Mouse (Mus musculus) thymus, postnatal 14 days (tissue): ENCODE data around the gene Gfap.

Experiments
- DNase-seq: peaks from one replicate; pipeline ENCODE4 v3.0.0; 2021

Gene Gfap

DNA sequence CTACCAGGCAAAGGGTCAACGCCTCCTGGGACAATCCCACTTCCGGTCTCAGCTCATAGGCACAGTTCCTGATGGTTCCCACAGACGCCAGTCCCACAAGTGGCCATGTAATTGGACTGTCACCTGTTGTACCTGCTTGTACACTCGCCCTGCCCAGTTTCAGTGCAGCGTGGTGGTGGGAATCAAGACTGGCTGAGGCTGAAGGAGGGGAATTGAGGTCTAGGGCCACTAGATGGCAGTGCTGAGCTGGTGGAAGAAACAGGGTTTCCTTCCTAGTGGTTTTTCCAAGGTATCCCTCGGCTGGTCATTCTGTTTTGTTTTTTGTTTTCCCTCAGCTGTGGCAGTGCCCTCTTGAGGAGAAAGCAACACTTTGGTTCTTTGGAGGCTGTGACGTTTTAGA is at the start of gene Gfap:
Gfap (minus strand) TSS at position 150 of the 400 bp plus-strand sequence.
- peak; percentile 63 for DNase-seq

DNA sequence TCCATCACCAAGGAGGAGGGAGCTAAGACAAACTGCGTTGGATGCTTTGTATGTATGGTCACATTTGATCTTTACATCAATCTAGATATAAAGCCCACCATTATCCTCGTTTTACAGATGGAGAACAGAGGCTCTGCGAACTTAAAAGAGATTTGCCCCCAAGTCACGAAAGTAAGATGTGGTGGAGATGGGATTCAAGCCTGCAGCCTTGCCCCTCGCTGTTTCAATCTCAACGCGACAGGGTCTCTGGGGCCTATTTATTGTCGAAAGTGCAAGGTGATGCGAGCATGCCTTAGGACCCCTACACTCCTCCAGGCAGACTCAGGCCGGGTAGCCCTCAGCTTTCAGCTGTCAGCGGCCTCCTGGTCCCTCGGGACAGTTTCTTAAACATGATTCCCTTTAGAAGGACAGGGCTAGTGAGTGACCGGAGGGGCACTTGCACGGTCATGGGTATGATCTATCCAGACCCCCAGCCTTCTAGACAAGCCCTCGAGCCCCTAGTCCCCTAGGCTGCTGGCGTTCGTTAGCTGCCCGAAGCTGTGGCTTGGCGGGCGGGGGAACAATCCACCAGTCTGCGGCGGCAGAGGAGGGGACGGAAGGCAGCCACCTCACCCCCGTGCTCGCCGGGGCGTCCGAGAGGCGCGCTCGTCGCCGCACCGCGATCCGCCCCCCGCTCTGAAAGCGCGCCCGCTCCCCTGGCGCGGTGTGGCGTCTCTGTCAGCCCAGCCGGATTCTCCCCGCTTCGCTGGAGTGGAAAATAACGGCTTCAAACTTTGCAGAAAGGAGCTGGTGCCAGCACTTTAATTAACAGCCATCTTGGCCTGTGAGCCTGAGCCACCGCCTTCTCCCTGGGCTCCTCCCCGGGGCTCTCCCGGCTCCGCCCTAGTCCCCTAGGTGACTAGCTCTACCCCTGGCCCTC is 47.6 kb upstream of the Gfap start:
- peak; percentile 26 for DNase-seq

- DNase-seq: peak; percentile 36
These were observed 46.3 kb upstream of the Gfap start for GRCm38 (mm10) chr11:102946992-102947343.

DNA sequence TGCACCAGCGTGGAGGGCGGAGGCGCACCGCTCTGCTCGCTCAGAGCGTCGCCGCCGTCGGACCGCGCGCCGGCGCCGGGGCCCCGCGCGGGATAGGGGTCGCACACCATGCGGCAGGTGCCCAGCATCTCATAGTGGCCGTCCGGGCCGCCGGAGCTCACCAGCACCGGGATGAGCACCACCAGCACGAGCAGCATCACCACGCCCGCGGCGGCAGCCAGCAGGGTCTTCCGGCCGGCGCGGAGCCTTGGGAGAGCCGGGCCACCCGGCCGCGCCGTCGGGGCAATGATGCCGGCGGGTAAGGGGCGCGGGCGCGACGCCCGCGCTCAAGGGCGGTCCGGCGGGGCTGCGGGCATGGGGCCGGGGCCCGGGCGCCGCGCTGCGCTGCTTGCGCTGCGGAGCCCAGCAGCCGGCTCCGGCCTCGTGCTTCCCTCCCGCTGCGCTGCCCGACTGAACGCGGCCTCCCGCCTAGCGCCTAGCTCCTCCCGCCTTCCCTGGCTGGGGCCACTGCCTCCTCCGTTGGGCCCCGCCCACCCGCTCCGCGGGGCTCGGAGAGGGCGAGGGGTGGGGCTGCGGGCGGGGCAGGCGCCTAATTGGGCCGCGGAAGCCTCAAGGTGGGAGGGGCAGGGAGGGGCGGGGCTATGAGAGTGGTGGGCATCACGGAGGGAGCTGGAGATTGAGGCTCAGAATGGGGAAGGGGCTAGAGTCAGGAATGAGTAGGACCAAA is 45.7 kb upstream of the Gfap start, which contains the start of gene C1ql1:
C1ql1 (minus strand) TSS at position 424 of the 727 bp plus-strand sequence.
- DNase-seq: peak; percentile 86

- no peak for DNase-seq
These were observed 44.9 kb upstream of the Gfap start for GRCm38 (mm10) chr11:102945306-102946264.

DNA sequence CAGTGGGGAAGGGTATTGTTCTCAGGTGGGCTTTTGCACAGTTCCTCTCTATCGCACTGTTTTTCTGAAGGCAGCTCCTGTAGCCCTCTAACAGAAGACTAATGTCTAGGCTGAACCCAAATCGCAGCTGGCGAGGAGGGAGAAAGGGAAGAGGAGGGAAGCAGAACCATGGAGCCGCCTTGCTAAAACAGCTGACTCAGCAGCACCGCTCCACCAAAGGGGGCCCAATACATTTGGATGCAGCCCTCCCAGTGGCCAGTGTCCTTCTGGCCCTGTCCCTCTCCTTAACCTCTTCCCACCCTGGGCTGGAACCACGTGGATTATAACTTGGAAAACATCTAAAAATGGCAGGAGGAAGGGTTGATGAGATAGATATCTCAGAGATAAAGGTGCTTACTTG is 40.5 kb upstream of the Gfap start:
- DNase-seq: no peak

GRCm38 (mm10) chr11:102939024-102939675 is 38.4 kb upstream of the Gfap start:
- DNase-seq: no peak

GRCm38 (mm10) chr11:102937529-102938182 is 36.9 kb upstream of the Gfap start:
- no peak for DNase-seq

DNA sequence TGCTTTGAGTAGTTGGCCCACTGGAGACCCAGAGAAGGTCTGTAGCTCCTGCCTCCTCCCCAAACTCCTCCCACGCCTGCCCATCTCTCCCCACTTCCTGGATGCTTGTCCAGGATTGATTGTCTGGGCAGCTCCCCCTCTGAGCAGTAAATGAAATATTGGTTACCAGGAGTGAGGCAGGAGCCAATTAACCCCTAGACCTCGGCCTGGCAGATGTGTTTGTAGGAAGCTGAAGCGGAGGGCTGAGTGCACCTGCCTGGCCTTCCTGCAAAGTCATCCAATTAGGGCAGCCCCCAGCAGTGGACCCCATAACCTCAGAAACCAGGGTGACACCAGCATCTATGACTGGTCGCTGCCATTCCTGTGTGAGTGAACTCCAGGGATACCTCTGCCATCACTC is 35.6 kb upstream of the Gfap start:
- no peak for DNase-seq

DNA sequence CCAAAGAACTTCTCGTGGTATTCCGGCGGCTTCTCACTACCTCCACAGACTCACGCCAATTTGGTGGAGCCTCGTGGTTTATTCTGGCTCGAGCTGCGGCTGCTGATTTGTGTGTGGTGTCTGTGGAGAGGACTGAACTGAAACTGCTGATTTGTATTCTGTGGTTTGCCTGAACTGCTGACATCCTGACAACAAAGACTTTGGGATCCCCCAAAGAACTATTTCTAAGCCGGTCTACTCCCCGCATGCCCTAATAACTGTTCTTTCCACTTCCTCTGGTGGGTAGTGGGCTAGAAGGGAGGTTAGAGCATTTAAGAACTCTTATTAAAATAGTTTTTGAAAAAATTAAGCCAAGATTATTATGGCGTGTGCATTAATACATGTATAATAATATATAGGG is 30.0 kb upstream of the Gfap start:
- no peak for DNase-seq

DNA sequence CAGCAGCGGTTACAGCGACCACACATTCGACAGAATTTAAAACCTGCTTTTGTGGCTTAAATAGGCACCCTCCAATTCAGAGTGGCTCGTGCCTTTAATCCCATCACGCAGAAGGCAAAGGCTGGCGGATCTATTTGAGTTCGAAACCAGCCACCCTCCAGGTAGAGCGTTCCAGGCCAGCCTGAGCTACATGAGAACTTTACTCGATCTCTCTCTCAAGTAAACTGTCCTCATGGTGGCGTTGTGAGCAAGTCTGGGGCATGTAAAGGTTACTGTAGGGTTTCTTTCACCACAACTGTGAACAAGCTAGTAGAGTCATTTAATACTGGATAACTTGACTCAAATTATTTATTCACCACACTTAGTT is 24.6 kb upstream of the Gfap start:
- peak; percentile 61 for DNase-seq

DNA sequence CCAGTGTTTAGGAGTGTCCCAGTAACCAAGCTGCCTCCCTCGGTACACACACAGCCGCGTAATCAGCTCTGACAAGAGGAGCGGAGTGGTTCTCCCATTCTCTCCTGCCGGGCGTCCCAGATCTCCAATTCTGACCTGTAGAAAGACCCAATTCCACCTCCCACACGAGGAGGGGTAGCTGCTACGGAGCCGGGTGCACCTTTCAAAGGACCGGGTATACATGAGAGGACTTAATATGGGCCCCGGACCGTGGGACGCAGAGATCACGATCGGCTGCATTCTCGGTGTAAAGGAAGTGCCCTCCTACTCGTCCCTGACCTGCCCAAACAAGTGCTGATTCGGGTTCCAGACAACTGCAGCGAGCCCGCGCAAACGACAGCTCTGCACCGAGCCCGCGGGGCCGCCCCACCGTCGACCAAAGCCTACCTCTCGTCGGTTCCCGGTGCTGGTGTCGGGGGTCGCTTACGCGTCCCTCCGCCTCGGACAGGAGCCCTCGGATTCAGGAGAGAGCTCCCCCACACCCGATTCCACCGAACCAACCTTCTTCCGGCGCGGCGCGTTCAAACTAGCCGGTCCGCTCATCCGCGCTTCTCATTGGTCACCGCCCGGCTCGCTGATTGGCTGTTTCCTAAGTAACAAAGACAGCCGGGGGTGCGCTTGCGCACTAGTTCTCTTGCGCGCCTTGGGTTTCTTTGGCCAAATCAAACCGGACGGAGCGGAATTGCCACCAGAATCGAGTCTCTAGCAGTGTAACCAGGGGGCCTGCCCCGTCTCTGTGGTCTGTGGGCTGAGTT is 24.0 kb upstream of the Gfap start, which contains the start of gene Kif18b:
Kif18b (minus strand) TSS at position 568 of the 794 bp plus-strand sequence.
- DNase-seq: peak; percentile 94

DNA sequence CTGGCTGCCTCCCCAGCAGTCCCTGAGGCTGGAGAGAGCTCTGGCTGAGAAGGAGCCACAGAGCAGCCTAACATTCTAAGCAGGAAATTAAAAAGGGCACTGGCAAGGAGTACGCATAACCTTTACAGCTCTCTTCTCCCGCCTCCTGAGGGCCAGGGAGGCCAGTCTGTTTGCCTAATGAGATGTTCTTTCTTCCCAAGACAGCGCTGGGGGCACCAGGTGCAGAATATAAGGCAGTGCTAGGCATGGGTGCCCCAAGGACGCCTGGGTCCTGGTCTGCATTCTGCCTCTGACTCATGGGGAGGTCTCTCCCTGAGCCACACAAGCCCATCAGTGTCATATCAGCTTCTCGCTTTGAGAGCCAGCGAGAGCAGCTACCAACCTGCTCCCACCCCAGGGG is 20.8 kb upstream of the Gfap start:
- DNase-seq: no peak

- no peak for DNase-seq
These were observed 17.4 kb upstream of the Gfap start for GRCm38 (mm10) chr11:102918077-102918476.

DNA sequence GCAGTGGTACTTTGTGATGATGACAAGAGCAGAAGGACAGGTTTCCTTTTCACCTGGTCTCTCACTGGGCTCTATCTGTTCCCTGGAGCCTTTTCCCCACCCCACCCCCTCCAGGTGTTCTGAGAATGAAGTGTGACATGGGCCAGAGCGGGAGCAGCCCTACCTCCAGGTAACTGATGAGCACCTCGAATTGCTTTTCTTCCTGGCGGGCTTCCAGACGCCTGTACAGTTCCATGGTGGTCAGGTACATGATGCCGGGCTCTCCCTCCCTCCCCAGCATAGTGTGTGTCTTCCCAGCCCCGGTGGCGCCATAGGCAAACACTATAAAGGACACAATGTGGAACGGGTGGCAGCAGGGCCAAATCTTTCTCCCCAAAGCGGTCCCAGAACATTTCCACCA is 14.7 kb upstream of the Gfap start:
- DNase-seq: no peak

DNA sequence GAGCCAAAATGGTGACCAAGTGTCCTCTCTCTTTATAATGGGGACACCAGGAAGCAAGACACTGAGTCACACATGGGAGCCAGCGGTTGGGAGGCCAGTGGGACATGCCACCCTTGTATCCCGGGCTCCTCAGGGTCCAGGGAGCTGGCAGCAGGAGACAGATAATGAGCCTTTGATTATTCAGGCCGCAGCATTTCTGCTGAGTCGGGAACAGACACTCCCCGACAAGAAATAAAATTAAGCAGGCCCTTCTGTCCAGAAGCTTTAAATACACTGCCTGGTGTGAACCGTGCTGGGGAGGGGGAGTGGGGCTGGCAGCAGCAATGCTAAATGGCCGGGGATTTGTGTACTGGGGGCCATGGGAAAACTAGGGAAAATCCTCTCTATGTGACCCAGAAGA is 10.7 kb upstream of the Gfap start:
- DNase-seq: no peak

DNA sequence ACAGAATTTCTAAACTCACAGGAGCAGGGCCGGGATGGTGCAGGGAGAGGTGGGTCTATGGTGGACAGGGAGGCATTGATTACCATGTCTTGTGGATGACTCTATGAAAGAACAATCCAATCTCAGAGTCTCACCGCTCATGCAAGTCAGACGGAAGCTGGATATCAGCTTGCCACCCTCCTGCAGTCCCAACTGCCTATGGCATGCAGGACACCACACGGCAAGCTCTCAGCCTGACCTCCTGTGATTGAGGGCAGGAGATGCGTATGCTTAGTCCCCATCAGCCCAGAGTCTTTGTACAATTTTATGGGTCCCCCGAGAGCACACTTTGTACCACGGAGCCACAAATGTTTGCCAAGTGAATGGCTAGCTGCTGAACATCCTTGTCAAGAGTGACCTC is 2.9 kb upstream of the Gfap start:
- no peak for DNase-seq

- DNase-seq: no peak
These were observed 1.4 kb upstream of the Gfap start for GRCm38 (mm10) chr11:102902107-102902506.

GRCm38 (mm10) chr11:102901199-102901598 is 487 bp upstream of the Gfap start:
- DNase-seq: no peak

GRCm38 (mm10) chr11:102898408-102898807 is 2.3 kb downstream of the Gfap start:
- no peak for DNase-seq

DNA sequence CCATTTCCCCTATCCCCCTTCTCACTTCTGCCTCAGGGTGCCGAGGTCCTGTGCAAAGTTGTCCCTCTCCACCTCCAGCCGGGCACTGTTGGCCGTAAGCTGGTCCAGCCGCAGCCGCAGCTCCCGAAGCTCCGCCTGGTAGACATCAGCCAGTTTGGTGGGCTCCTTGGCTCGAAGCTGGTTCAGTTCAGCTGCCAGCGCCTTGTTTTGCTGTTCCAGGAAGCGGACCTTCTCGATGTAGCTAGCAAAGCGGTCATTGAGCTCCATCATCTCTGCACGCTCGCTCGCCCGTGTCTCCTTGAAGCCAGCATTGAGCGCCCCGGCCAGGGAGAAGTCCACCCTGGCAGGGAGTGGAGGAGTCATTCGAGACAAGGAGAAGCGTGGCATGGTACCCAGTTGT is 4.1 kb downstream of the Gfap start:
- DNase-seq: no peak
